Mouse (Mus musculus) thymus, adult 2 months (tissue): ENCODE measurements around the gene Nek4. TPM values are rescaled to one million over a fixed set of nuclear protein-coding genes. Genes with fewer than 3 reads are reported as not detected.

Experiments used
- DNase-seq: peaks from one replicate; pipeline ENCODE4 v3.0.0; 2021
- H3K27ac ChIP-seq: fragments of 200-500 bp; 2 replicates; pipeline ENCODE4 v1.5.1; 2012; ENCODE audit warnings: low read length, control low read depth; ENCODE audit not compliant: control insufficient read depth, insufficient read depth
- H3K27me3 ChIP-seq: fragments of 200-500 bp; 2 replicates; pipeline ENCODE4 v1.6.1; 2012; ENCODE audit warnings: mild to moderate bottlenecking, low read length, moderate library complexity, mixed read lengths; ENCODE audit not compliant: control insufficient read depth, insufficient read depth
- H3K36me3 ChIP-seq: fragments of 200-500 bp; 2 replicates; pipeline ENCODE4 v1.6.1; 2012; ENCODE audit warnings: mild to moderate bottlenecking, low read length, moderate library complexity; ENCODE audit not compliant: control insufficient read depth, insufficient read depth
- H3K4me1 ChIP-seq: fragments of 200-500 bp; replicated peaks from 2 replicates; pipeline ENCODE4 v1.6.1; 2012; ENCODE audit warnings: low read length; ENCODE audit not compliant: control insufficient read depth, insufficient read depth
- H3K4me3 ChIP-seq: fragments of 200-500 bp; 2 replicates; pipeline ENCODE4 v1.5.1; 2012; ENCODE audit warnings: mild to moderate bottlenecking, low read length, control low read depth, moderate library complexity; ENCODE audit not compliant: control insufficient read depth, insufficient read depth
- CTCF ChIP-seq: fragments of 200-500 bp; IDR thresholded peaks from 2 replicates; pipeline ENCODE4 v1.5.1; 2012; ENCODE audit warnings: mild to moderate bottlenecking, control low read depth, low read length, moderate library complexity, borderline replicate concordance; ENCODE audit not compliant: control insufficient read depth, poor library complexity, insufficient read depth; ENCODE audit errors: extremely low read depth
- POLR2A ChIP-seq: fragments of 200-500 bp; IDR thresholded peaks from 2 replicates; pipeline ENCODE4 v1.6.1; 2012; ENCODE audit warnings: mild to moderate bottlenecking, low read length, control low read depth, moderate library complexity; ENCODE audit not compliant: control insufficient read depth, poor library complexity, insufficient read depth; ENCODE audit errors: extremely low read depth
- WGBS: fragments of 180-500 bp; shearing (Covaris S2); methylation state at CpG from one replicate; pipeline ENCODE4 v1.1.7; 2018; 5-methylcytosine and 5-hydroxymethylcytosine counted together
- polyA plus RNA-seq: library from polyadenylated mRNA; depleted of rRNA; stranded (reverse); fragments of >200 nt; gene quantifications from 2 replicates; pipeline ENCODE4 v1.2.3, GENCODE M21; 2012

Nek4 gene
- polyA plus RNA-seq, 1 experiment, result 2.5 TPM

DNA sequence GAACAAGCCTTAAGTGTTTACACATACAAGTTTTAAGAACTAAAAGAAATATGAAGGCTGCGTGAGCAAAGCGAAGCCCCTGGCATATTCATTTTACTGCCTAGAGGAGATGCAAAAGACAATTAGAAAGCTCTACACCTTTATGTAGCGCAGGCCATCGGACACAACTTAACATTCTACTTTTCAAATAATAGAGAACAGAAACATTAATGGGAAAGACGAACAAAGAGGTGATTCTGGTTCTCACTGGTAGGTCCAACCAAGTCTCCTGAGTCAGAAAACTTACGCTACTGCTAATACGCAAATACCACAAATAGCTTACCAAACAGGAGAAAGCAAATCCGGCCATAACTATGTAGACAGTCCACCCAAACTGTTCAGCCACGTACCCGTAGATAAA is 49.2 kb downstream of the Nek4 start:
- H3K4me1 ChIP-seq, result 0 out of 2 replicates have a peak, but pooled peaks cover 3% of the 10 kb centered on the region
- 61% methylated on average over 10 of the region's 10 CpGs for WGBS
- H3K27me3 ChIP-seq, result no peaks in the 10 kb centered on the region
- no peak for DNase-seq
- H3K27ac ChIP-seq, result no peak overlapping the region
- no peaks in the 10 kb centered on the region for H3K36me3 ChIP-seq
- no peak for TF ChIP-seq POLR2A
- no peak overlapping the region for H3K4me3 ChIP-seq

DNA sequence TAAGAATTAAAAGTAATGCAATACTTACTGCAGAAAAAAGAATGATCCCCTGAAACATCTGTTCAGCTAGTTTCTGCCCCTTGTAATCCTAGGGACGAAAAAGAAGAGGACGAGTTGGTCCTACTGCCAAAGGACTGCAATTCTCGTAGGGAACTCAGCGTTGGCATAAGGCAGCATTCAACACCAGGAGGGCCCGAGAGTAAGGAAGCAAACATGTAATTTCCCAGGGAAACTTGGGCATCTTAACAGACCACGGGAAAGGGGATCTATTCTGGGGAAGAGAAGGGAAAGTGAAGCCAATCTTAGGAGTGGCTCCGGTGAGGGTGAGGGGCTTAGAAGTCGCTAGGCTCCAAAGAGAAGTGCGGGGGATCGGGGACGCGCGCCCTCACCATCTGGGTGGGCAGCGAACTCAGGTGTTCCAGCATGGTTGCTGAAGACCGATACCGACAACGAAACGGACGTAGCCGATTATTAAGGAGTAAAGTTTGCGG is 49.7 kb downstream of the Nek4 start:
- no peak for TF ChIP-seq POLR2A
- TF ChIP-seq CTCF, result no peak
- Histone ChIP-seq H3K36me3 (no peaks in the 10 kb centered on the region), H3K4me1 (0 out of 2 replicates have a peak, but pooled peaks cover 3% of the 10 kb centered on the region), H3K27me3 (no peaks in the 10 kb centered on the region), H3K27ac (peak overlapping the region; percentile 1; the same call in 1 of the 2 replicates), H3K4me3 (peak overlapping the region; percentile 90)
- WGBS, result under 1% methylated on average over 21 of the region's 21 CpGs
- no peak for DNase-seq

DNA sequence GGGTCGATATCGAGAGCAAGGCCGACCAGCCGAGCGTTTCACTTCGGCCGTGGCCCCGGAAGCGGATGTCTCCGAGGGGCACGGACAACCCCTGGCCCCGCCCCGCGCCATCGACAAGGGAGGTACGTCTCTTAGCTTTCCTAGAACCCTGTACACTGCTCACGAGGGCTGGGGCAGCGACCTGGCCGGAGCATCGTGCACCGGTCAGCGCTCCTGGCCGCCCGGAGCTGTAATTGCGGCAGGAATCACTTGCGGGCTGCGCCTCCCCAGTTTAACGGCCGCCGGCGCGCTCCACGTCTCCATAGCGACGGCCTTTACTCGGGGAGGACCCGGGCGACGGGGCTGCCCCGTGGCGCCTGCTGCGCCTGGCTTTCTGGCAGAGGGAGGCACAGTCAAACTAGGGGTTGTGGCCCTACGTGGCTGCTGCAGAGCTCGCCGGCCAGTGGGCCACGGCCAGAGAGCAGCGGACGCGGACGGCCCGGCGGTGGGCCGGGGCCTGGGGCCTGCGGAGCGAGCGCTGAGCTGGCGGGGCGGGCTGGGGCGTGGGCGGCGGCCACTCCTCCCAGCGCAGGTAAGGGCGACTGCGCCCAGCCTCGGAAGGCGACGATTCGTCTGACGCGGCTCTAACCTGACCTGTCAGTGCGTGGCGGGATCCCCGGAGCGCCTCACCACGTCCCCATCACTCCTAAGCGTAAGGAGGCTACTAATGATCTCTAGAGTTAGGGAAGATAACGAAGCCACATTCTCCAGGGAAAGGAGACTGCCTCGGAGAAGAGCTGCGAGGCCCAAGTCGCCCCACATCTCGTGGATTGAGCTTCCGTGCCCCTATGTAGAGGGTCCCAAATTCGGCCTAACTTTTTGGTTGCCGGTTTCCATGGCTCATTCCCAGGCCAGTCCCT is 50.4 kb downstream of the Nek4 start, which contains the start of the genes Glt8d1 and Spcs1:
Gene Glt8d1 (plus strand): TSS at position 94 of the 899 bp plus-strand sequence.
Gene Spcs1 (minus strand): TSS at position 366 of the 899 bp plus-strand sequence.
- TF ChIP-seq POLR2A, result peak; percentile 67
- no peak for TF ChIP-seq CTCF
- no peaks in the 10 kb centered on the region for H3K36me3 ChIP-seq
- peak; percentile 89 for DNase-seq
- peak within 1 kb of the TSS; percentile 90 for H3K4me3 ChIP-seq
- no peaks in the 10 kb centered on the region for H3K27me3 ChIP-seq
- peak within 1 kb of the TSS; percentile 1; the same call in 1 of the 2 replicates for H3K27ac ChIP-seq
- 0 out of 2 replicates have a peak, but pooled peaks cover 3% of the 10 kb centered on the region for H3K4me1 ChIP-seq
- under 1% methylated on average over 84 of the region's 84 CpGs for WGBS

DNA sequence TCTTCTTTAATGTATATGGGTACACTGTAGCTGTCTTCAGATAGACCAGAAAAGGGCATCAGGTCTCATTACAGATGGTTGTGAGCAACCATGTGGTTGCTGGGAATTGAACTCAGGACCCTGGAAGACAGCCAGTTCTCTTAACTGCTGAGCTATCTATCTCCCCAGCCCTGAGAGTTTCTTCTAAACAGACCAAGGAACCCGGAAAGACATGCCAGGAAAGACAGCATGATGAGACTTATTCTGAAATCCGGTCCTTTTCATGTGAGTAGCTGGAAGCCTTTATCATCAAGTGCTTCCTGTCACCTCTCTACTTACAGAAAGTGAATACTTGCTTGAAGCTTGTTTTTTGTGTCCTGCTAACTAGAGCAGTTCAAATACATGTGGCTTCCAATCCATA is 53.4 kb downstream of the Nek4 start:
- TF ChIP-seq POLR2A, result no peak
- no peak for TF ChIP-seq CTCF
- Histone ChIP-seq H3K27me3 (no peaks in the 10 kb centered on the region), H3K4me1 (0 out of 2 replicates have a peak, but pooled peaks cover 3% of the 10 kb centered on the region), H3K27ac (no peak overlapping the region), H3K4me3 (no peak overlapping the region), H3K36me3 (0 out of 2 replicates have a peak, but pooled peaks cover under 1% of the 10 kb centered on the region)
- WGBS, result 90% methylated on average over 2 of the region's 2 CpGs
- no peak for DNase-seq

DNA sequence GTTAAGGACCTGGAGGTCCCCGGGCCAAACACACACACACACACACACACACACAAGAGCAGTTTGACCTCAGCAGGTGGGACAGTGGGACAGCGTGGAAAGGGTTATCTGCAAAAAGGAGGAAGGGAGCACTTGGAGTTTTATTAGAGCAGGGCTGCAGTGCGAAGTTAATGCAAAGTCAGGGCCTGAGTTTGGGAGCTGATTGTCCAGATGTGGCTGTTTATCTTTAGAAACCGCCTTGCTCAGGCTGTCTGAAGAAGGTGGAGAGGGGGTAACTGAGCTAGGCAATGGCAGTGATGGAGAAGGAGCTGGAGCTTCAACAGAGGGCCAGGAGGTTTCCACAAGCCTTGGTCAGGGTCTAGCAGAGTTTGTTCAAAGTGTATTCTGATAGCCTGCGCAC is 55.6 kb downstream of the Nek4 start:
- 96% methylated on average over 5 of the region's 5 CpGs for WGBS
- Histone ChIP-seq H3K27ac (no peak overlapping the region), H3K36me3 (peaks cover 21% of the 10 kb centered on the region), H3K27me3 (no peaks in the 10 kb centered on the region), H3K4me3 (no peak overlapping the region), H3K4me1 (0 out of 2 replicates have a peak, but pooled peaks cover 3% of the 10 kb centered on the region)
- DNase-seq, result no peak
- TF ChIP-seq CTCF (no peak), POLR2A (no peak)

DNA sequence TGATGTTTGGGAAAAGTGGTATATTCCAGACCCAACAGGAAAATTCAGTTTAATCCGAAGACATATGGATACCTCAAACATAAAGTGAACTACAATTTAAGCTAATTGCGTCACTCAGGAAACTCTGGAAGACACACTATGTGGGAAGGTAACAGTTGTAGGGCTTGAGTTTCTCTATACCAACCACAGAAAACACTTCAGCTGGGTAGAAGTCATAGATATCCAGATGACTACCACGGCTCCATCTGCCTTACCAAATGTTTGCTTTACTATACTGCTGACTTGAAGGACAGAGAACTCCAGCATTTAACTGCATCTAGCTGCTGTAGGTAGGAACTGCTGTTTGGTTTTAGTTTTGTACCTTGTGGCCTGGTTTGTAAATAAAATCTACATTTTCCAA is 60.4 kb downstream of the Nek4 start:
- no peak for DNase-seq
- TF ChIP-seq POLR2A, result no peak
- no peak for TF ChIP-seq CTCF
- Histone ChIP-seq H3K36me3 (peaks cover 56% of the 10 kb centered on the region), H3K27me3 (no peaks in the 10 kb centered on the region), H3K4me3 (no peak overlapping the region), H3K4me1 (no peaks in the 10 kb centered on the region), H3K27ac (no peak overlapping the region)
- 94% methylated on average over 3 of the region's 3 CpGs for WGBS
